Mouse (Mus musculus): ENCODE measurements around the gene Agpat1.

- TF ChIP-seq POLR2A (IDR thresholded peaks at IDR 0.05; ENCODE audit: borderline replicate concordance, extremely low read depth, insufficient read depth, insufficient read length, poor library complexity, severe bottlenecking) = no peak
- TF ChIP-seq CTCF (IDR thresholded peaks at IDR 0.05; ENCODE audit: borderline replicate concordance, extremely low read depth, insufficient read depth, insufficient read length) = no peak
Measured at GRCm38 (mm10) chr17:34585121-34585520, 18.9 kb upstream of the Agpat1 start.
